Mouse (Mus musculus): ENCODE measurements around the gene Chrna4.

DNA sequence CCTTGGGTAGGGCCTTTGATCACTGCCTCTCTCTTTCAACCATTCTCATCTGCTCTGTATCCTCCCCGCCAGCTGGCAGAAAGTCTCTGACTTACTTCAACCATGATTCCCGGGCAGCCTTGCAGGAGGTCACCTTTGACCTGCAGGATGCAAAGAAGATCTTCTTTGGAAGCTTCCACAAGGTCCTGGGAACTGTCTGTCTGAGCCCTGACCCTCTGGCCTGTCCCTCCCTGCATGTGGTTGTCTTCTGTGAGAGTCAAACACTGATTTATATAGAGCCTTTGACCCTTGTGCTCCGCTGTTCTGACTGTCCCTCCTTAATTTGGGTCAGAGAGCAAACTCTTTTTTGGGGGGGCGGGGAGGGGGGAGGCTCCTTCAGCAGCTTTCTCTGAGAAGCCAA, 36.3 kb downstream of the Chrna4 start:
- TF ChIP-seq GATA1 (IDR thresholded peaks at IDR 0.05; ENCODE audit: borderline replicate concordance, low read length) (no peak), FLI1 (IDR thresholded peaks at IDR 0.05; ENCODE audit: low read length) (no peak)
